Mouse (Mus musculus) brain, embryonic 14.5 days (tissue): ENCODE measurements around the gene Atp5mpl. TPM values are rescaled to one million over a fixed set of nuclear protein-coding genes. Genes with fewer than 3 reads are reported as not detected.

Source experiments
- DNase-seq: peaks from one replicate; pipeline ENCODE4 v3.0.0-alpha.2; 2011; ENCODE audit warnings: low read depth
- CTCF ChIP-seq: fragments of 200-500 bp; IDR thresholded peaks from 2 replicates; pipeline ENCODE4 v1.5.1; 2012; ENCODE audit warnings: inconsistent platforms, mild to moderate bottlenecking, moderate library complexity, borderline replicate concordance; ENCODE audit not compliant: insufficient read depth, insufficient read length; ENCODE audit errors: extremely low read depth
- POLR2A ChIP-seq: fragments of 200-500 bp; IDR thresholded peaks from 2 replicates; pipeline ENCODE4 v1.6.1; 2012; ENCODE audit warnings: mild to moderate bottlenecking, inconsistent platforms, borderline replicate concordance; ENCODE audit not compliant: poor library complexity, insufficient read depth, insufficient read length, severe bottlenecking; ENCODE audit errors: extremely low read depth
- polyA plus RNA-seq: library from polyadenylated mRNA; depleted of rRNA; stranded (reverse); fragments of >200 nt; gene quantifications from 2 replicates; pipeline ENCODE4 v1.2.3, GENCODE M21; 2012

Gene Atp5mpl
- polyA plus RNA-seq, 1 experiment, result 206 TPM

DNA sequence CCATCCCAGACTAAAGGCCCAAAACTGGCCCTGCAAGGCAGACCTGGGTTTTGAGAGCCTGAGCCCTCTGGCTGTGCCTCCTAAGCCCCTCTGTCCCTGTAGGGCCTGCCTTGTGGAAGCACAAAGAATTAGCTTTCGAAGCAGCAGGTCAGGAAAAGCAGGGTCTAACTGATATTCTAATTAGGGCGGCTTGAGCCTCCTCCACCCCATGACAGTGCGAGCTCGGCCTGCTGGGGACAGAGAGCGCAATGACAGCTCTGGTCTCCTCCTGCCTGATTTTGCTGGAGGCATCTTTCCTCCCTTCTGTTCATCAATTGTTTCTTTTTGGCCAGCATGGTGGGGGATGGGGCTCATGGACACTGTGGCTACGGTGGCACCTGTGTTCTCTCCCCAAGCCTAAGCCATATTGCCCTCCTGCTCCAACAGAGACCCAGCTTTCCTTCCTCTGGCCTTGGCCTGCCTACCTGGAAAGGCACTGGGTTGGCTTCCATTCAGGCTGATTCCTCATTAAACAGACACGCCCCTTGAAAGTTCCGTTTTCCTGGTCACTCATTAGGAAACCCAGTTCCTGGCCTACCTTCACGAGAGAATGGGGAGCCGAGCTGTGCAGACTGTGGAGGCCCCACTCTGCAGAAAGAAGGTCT is 23.2 kb downstream of the Atp5mpl start:
- DNase-seq, result no peak
- no peak for TF ChIP-seq POLR2A
- no peak for TF ChIP-seq CTCF

DNA sequence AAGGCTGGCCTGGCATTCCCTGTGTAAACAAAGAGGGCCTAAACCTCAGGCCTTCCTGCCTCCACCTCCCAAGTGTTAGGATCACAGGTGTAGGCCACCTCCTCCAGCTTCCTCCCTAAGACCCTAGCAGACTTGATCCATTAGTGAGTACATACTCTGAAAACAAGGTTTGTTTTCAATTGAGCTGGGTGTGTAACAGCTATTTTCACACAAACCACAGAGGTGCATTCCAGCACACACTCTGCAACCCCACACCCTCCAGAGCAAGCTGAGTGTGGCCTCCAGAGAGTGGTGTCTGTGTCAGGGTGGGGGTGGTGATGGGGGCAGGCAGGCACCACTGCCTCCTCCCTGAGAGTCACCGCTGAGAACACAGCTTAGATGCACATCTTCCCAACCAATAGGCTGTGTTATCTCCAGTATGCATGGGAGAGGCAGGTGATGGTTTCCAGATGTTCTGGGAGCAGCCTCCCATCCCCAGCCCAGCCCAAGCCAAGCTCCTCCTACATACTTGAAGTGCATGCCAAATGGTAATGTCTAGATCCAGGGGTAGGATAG is 28.1 kb downstream of the Atp5mpl start:
- no peak for DNase-seq
- TF ChIP-seq POLR2A, result no peak
- TF ChIP-seq CTCF, result no peak

DNA sequence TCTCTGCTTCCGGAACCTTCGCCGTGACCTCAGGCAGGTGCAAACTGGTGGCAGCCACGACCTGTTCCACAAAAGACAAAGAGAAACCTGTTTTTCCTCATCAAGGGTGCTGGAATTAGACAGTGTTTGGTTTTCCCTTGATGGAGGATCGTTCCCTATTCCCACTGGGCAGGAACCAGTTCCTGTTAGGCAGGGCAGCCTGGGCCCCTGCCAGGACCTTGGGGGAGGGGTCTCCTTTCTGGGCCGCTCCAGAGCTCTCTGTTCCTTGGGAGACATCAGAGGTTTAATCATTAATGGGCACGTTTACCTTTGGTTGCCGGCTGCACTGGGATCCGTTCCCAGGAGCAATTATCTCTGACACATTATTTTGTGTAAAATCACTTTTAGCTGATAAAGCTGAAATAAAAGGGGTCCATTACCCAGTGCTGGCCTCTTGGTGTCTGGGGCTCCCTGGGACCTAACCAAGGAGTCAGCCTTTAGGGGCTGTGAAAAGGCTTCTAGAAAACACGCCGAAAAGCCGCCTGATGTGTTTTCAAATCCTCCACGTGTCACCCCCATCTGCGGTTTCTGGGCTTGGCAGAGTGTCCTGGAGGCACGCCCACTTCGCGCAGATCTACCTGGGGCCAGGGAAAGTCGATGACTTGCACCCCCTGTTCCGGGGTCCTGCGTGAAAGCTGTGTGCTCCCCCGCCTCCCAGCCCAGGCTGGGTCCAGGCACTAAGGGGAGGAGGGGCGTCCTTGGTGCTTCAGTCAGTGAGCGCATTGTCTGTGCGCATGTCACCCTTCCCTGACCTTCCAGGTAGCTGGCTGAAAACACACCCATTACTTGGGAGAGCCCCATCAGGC is 29.8 kb downstream of the Atp5mpl start:
- DNase-seq, result peak; percentile 89
- TF ChIP-seq POLR2A (no peak), CTCF (no peak)

DNA sequence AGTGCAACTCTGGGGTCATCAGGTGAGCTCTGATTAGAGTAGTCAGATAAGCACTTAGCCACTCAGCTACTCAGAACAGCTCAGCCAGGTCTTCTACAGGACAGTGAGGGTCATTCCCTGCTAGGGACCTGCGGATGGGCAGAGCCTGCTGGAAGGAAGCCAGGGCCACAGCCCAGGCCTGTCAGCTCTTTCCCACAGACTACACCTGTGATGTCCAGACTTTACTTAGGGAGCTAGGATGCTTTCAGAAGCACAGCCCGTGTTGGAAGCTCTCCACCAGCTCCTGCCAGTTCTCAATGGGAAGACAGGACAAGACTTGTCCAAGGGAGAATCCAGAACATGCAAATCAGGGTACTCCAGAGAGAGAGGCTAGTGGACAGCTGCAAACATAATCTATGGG is 32.8 kb downstream of the Atp5mpl start:
- DNase-seq, result no peak
- no peak for TF ChIP-seq POLR2A

DNA sequence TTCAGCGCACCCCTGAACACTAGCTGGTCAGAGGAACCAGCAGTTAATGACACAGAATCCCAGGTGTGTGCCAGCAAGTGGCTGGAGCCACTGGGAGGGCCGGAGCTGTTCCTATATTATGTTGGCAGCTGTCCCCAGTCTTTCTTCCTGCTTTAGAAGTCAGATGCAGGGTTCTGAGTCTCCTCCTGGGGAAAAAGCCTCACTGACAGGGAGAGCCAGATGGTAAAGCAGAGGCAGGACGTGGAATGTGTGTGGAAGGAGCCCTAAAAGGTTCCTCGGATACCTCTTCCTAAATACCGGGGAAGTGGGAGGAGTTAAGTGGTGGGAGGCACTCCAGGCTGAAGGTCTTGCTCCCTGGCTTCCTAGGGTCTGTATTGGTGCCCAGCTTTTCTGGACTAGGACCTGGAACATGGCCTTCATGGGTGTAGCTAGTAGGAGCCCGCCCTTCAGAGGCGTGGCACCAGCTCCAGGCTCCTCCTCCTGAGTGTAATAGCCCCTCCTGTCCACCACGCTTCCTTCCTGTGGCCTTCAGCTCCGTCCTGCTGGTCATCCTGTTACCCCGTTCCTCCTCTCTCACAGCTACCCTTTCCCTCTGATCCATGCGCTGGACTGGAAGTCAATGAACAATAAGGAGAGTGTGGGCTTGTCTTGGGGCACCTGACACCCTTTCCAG is 33.6 kb downstream of the Atp5mpl start:
- TF ChIP-seq POLR2A (no peak), CTCF (no peak)

DNA sequence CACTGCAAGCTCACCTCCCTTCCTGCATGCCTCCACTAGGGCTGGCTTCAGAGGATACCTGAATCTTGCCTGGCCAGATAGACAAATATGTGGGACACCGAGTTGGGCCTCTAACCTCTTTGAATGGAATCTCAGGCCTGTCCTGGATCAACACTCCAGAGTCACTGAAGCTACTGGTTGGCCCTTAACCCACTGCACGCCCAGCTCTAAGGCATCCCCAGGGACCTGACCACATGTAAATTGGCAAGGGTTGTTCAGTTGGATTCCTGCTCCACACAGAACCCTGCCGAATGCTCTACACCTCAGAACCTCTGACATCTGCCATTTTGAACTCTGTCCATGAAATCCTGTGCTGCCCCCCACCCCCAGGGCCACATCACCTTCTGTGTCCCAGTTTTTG is 34.3 kb downstream of the Atp5mpl start:
- TF ChIP-seq POLR2A, result no peak
- no peak for TF ChIP-seq CTCF
- DNase-seq, result no peak

More for the DNA sequence above, 33.6 kb downstream of the Atp5mpl start:
- DNase-seq, result no peak

DNA sequence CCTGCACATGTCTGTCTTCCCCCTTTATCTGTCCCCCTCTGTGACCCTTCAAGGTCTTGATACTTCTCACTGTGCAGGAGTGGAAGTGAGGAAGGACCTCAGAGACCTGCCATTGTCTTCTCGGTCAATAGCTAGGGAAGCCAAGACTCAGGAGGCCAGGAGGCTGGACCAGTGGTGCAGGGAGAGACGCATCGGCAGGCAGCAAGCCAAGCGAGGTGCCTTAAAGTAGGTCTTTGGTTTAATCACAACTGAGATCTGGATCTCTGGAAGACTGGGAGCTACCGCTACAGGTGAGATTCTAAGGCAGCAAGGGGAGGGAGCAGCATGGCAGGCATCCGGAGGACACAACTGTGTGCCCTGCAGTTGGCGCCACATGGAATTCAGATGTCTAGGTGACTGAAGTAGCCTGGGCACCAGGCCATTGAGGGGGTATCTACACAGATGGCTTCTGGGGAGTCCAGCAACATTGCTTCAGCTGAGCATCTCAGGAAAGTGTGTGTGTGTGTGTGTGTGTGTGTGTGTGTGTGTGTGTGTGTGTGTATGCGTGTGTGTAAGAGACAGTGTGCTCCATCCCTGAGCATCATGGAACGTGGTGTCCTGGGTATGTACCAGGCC is 35.3 kb downstream of the Atp5mpl start:
- no peak for DNase-seq
- TF ChIP-seq CTCF (no peak), POLR2A (no peak)

DNA sequence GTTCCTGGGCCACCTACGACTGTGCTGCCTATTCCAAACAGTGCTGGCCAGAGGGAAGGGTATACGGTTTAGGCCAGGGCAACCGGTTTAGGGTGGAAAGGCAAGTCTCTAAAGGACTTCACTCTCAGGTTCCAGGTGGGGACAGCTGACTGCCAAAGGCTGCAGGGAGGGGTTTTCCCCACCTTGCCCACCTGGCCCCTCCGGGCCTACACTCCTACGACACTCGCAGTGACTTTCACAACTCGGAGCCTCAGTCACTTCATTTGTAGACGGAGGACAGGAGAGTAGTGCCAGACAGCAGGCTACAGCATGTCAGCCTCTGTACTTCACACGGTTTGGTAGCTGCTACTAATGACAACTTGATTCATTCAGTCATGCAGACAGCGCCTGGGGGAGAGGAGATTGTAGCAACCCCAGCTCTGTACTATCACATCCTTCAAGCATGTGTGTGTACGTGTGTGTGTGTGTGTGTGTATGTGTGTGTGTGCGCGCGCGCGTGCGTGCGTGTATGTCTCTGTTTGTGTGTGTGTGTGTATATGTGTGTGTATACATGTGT is 38.3 kb downstream of the Atp5mpl start:
- TF ChIP-seq POLR2A (no peak), CTCF (no peak)
- DNase-seq, result no peak

DNA sequence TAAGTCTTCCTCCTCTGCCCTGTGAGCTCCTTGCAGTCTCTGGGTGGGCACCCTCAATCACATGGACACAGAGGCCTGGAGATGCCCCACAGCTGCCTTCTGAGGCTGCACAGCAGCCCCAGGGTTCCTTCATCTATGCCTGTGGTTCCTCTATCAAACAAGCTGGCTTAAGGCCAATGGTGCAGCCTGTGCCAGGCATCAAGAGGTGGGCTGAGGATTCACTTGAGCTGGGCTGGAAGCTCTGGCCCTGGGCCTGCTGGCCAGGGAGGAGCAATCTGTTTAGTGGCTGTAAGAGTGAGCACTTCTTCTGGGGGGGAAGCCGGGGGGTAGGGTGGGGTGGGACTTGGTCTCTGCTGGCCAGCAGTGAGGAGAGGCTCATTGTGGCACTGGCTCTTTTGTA is 39.4 kb downstream of the Atp5mpl start:
- peak; percentile 77 for DNase-seq
- TF ChIP-seq CTCF (no peak), POLR2A (no peak)

DNA sequence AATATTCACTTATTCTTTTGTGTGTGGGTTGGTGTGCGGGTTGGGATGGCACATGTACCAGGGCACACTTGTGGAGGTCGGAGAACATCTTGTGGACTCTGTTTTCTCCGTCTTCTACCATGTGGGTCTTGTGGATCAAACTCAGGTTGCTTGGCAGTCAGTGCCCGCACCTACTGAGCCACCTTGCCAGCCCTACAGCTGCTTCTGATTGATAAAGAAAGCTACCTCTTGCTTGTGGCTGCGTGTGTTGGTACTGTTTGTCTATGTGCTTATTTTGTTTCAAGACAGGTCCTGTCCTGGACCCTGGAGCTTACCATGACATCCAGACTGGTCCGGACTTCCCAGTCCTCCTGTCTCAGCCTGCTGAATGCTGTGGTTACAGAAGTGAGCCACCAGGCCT is 43.7 kb downstream of the Atp5mpl start:
- no peak for DNase-seq

More for the DNA sequence above, 43.7 kb downstream of the Atp5mpl start:
- TF ChIP-seq CTCF (no peak), POLR2A (no peak)
